Mouse (Mus musculus) heart, embryonic 12.5 days (tissue): ENCODE data around the gene Ccdc92. TPM values are rescaled to one million over a fixed set of nuclear protein-coding genes. Genes with fewer than 3 reads are reported as not detected.

ENCODE experiments used
- ATAC-seq: fragments of 200-750 bp; cut with Nextera tagmentation; 2 replicates; pipeline ENCODE4 v1.8.0; 2017; ENCODE audit warnings: moderate TSS enrichment, moderate library complexity; ENCODE audit not compliant: insufficient number of reproducible peaks, low FRiP score
- H3K27ac ChIP-seq: fragments of 300-500 bp; sonication (generic); 2 replicates; pipeline ENCODE4 v1.5.1; 2016; ENCODE audit warnings: mild to moderate bottlenecking, moderate library complexity; ENCODE audit not compliant: poor library complexity, severe bottlenecking
- H3K27me3 ChIP-seq: fragments of 300-500 bp; sonication (generic); replicated peaks from 2 replicates; pipeline ENCODE4 v1.6.1; 2016; ENCODE audit warnings: mild to moderate bottlenecking, moderate library complexity
- H3K36me3 ChIP-seq: fragments of 300-500 bp; sonication (generic); 2 replicates; pipeline ENCODE4 v1.6.1; 2016; ENCODE audit warnings: mild to moderate bottlenecking, moderate library complexity
- H3K4me1 ChIP-seq: fragments of 300-500 bp; sonication (generic); replicated peaks from 2 replicates; pipeline ENCODE4 v1.6.1; 2016; ENCODE audit warnings: mild to moderate bottlenecking
- H3K4me2 ChIP-seq: fragments of 300-500 bp; sonication (generic); 2 replicates; pipeline ENCODE4 v1.6.1; 2016; ENCODE audit warnings: mild to moderate bottlenecking, moderate library complexity
- H3K4me3 ChIP-seq: fragments of 300-500 bp; sonication (generic); 2 replicates; pipeline ENCODE4 v1.5.1; 2016; ENCODE audit warnings: mild to moderate bottlenecking
- H3K9ac ChIP-seq: fragments of 300-500 bp; sonication (generic); 2 replicates; pipeline ENCODE4 v1.6.1; 2016; ENCODE audit warnings: mild to moderate bottlenecking, moderate library complexity
- H3K9me3 ChIP-seq: fragments of 300-500 bp; sonication (generic); replicated peaks from 2 replicates; pipeline ENCODE4 v1.6.1; 2016; ENCODE audit warnings: mild to moderate bottlenecking, moderate library complexity
- WGBS: fragments of 180-500 bp; shearing (Covaris S2); methylation state at CpG from one replicate; pipeline ENCODE4 v1.1.7; 2016; 5-methylcytosine and 5-hydroxymethylcytosine counted together
- polyA plus RNA-seq: library from polyadenylated mRNA; unstranded; fragments of >200 nt; fragmentation: Nextera tagmentation; extraction: Ambion mirVana; gene quantifications from 2 replicates; pipeline ENCODE4 v1.2.1, GENCODE M21; 2016

Gene Ccdc92
- polyA plus RNA-seq, 1 experiment from 2014 or later = 5.1 TPM

DNA sequence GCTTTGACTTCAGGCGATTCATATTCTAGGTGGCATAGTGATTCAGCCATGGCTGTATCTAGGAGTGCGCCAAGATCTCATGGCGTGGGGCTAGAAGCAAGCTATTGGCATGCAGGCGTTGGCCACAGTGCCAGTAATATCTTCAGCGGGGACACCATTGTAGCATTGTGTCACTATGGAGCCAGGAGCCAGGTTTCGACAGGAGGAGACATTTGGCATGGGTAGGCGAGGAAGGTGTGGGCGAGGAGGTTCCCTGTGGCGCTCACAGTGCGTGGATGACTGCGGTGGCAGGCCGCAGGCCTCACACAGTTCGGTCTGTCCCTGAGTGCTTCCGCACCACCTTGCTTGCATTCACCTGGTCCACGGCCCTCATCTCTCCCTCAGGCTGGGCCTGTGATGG lies 27.0 kb downstream of the Ccdc92 start:
- 86% methylated on average over 15 of the region's 15 CpGs for WGBS
- peaks cover 9% of the 10 kb centered on the region for H3K4me1 ChIP-seq
- H3K9me3 ChIP-seq = no peaks in the 10 kb centered on the region
- H3K9ac ChIP-seq = no peak overlapping the region
- no peak overlapping the region for H3K4me3 ChIP-seq
- no peaks in the 10 kb centered on the region for H3K36me3 ChIP-seq
- ATAC-seq = no peak
- peaks cover 92% of the 10 kb centered on the region for H3K27me3 ChIP-seq
- H3K27ac ChIP-seq = no peak overlapping the region
- H3K4me2 ChIP-seq = no peak overlapping the region

- Histone ChIP-seq H3K4me1 (no peaks in the 10 kb centered on the region), H3K4me2 (no peak overlapping the region), H3K9me3 (no peaks in the 10 kb centered on the region), H3K4me3 (no peak overlapping the region), H3K27ac (no peak overlapping the region), H3K9ac (no peak overlapping the region), H3K27me3 (peaks cover 90% of the 10 kb centered on the region), H3K36me3 (no peaks in the 10 kb centered on the region)
- no peak for ATAC-seq
- 84% methylated on average over 12 of the region's 12 CpGs for WGBS
These were observed 31.9 kb downstream of the Ccdc92 start for GRCm38 (mm10) chr5:124830331-124830730.

DNA sequence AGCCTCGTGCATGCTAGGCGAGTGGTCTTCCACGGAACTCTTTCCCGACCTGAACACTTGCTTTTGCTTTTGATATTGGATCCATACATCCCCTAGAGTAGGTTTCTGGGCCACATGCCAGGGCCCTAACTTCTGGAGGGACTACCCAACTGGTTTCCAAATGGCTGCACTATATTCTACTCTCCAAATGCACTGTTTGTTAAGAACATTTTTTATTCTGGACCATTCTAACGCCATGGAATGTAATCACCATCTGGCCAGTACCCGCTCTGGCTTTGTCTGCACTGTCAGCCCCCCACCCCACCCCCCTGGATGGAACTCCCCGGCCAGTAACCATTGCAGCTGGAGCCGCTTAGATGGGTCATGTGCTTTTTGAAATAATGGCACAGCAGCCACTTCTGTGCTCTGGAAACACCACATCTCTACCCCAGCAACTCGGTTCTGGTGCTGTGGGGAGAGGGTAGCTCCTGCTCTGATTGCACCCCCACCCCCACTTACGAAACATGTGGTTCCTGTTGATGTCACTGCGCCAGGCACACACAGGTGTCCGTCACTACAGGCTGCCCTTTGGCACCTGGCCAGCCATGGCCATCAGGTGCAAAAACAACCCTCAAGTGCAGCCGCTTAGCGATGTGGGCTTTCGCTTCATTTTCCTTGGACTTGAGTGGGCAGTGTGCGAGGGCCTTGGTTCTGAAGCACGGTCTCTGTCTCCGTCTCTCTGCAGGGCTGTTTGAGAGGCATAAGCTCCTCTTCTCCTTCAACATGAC lies 39.9 kb downstream of the Ccdc92 start:
- Histone ChIP-seq H3K36me3 (no peaks in the 10 kb centered on the region), H3K27ac (no peak overlapping the region), H3K9me3 (peaks cover 12% of the 10 kb centered on the region; the same call in 1 of the 2 replicates), H3K9ac (no peak overlapping the region), H3K4me3 (no peak overlapping the region), H3K4me1 (no peaks in the 10 kb centered on the region), H3K27me3 (peaks cover 34% of the 10 kb centered on the region), H3K4me2 (no peak overlapping the region)
- whole genome bisulfite sequencing = 79% methylated on average over 18 of the region's 18 CpGs
- ATAC-seq = no peak

DNA sequence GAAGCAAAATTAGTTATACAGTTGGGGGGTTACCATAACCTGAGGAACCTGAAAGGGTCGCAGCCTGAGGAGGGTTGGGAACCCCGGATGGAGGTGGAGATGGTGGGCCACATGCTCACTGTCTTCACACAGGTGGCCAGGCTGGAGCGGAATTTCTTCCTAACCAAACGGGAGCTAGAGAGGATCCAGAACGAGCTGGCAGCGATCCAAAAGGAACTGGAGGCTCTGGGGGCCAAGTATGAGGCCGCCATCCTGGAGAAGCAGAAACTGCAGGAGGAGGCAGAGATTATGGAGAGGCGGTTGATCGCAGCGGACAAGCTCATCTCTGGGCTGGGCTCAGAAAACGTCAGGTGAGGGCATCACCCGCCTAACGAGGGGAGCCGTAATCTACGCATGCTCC lies 45.2 kb downstream of the Ccdc92 start:
- ATAC-seq = no peak
- Histone ChIP-seq H3K36me3 (no peaks in the 10 kb centered on the region), H3K4me3 (no peak overlapping the region), H3K27me3 (peaks cover 13% of the 10 kb centered on the region), H3K9me3 (peaks cover 12% of the 10 kb centered on the region; the same call in 1 of the 2 replicates), H3K27ac (no peak overlapping the region), H3K4me1 (no peaks in the 10 kb centered on the region), H3K9ac (no peak overlapping the region), H3K4me2 (no peak overlapping the region)
- 78% methylated on average over 15 of the region's 15 CpGs for WGBS

- Histone ChIP-seq H3K27ac (no peak overlapping the region), H3K4me3 (no peak overlapping the region), H3K4me2 (no peak overlapping the region), H3K9me3 (peaks cover 17% of the 10 kb centered on the region), H3K4me1 (no peaks in the 10 kb centered on the region), H3K9ac (no peak overlapping the region), H3K36me3 (no peaks in the 10 kb centered on the region), H3K27me3 (peaks cover 10% of the 10 kb centered on the region; the same call in 1 of the 2 replicates)
- 77% methylated on average over 5 of the region's 5 CpGs for WGBS
- ATAC-seq = no peak
These were observed 47.4 kb downstream of the Ccdc92 start for GRCm38 (mm10) chr5:124814797-124815196.

DNA sequence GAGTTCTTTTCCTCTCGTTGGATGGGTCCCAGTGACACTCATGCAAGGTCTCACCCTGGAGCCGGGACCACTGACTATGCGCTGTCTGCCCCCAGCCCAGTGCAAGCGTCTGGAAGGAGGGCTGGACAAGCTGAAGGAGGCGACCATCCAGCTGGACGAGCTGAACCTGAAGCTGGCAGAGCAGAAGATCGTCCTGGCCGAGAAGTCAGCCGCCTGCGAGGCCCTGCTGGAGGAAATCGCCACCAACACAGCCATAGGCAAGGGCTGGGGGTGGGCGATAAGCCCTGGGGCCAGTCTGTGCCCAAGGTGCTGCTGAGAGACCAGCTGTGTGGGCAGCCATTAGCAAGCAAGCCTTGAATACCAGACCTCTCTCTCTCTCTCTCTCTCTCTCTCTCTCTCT lies 49.8 kb downstream of the Ccdc92 start:
- Histone ChIP-seq H3K4me3 (no peak overlapping the region), H3K36me3 (no peaks in the 10 kb centered on the region), H3K4me1 (no peaks in the 10 kb centered on the region), H3K27ac (no peak overlapping the region), H3K27me3 (0 out of 2 replicates have a peak, but pooled peaks cover 4% of the 10 kb centered on the region), H3K4me2 (no peak overlapping the region), H3K9ac (no peak overlapping the region), H3K9me3 (peaks cover 15% of the 10 kb centered on the region)
- ATAC-seq = no peak
- WGBS = 76% methylated on average over 12 of the region's 12 CpGs

DNA sequence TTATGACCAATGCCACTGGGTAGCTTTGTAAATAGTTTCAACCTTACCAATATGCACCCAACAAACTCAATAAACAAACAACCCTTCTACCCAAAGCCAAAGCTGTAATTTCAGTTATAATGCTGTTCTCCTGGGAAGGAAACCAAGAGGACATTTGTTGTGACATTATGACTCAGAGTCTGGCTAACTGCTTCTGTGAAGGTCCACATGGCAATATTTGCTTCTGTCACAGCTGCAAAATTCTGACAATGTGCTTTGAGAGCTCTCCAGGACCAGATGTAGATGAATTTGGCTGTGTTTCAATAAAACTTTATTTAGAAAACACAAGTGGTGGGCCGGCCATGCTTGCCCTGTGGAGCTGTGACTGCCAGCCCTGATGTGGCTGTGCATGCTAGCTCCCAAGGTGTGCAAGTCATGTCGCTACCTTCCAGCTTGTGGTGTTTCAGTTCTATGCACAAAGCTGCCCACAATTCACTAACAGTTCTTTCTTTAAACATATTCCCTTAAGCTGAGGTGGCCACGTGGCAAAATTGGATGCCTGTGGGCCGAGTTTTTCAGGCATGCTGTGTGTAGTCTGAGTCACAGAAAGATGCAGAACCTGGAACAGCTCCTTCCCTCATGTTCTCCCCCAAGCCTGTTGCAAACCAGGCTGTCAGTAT lies 52.4 kb downstream of the Ccdc92 start:
- Histone ChIP-seq H3K27me3 (0 out of 2 replicates have a peak, but pooled peaks cover 2% of the 10 kb centered on the region), H3K4me1 (no peaks in the 10 kb centered on the region), H3K36me3 (no peaks in the 10 kb centered on the region), H3K4me2 (no peak overlapping the region), H3K27ac (no peak overlapping the region), H3K4me3 (no peak overlapping the region), H3K9me3 (peaks cover 15% of the 10 kb centered on the region), H3K9ac (no peak overlapping the region)
- WGBS = 68% methylated on average over 4 of the region's 4 CpGs
- ATAC-seq = no peak

DNA sequence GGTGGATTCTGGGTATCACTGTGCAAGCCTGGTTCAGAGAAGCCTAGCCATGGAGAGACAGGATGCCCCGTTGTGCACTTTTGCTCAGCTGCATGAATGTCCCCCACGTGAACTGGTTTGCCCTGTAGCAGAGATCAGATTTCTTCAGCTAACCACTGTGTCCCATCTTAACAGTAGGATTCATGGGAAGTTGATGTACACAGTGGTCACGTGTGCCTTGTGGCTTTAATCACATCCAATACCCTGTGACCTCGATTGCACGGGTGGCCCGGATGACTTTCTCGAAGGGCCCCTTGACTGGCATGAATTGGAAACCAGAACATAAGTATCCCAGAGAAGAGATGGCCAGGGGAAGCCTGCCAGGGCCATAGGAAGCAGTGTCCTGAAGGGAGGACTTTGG lies 70.1 kb downstream of the Ccdc92 start:
- Histone ChIP-seq H3K27me3 (0 out of 2 replicates have a peak, but pooled peaks cover 5% of the 10 kb centered on the region), H3K36me3 (no peaks in the 10 kb centered on the region), H3K4me3 (no peak overlapping the region), H3K9me3 (0 out of 2 replicates have a peak, but pooled peaks cover 2% of the 10 kb centered on the region), H3K4me1 (no peaks in the 10 kb centered on the region), H3K27ac (no peak overlapping the region), H3K9ac (no peak overlapping the region), H3K4me2 (no peak overlapping the region)
- WGBS = 86% methylated on average over 7 of the region's 7 CpGs
- no peak for ATAC-seq

DNA sequence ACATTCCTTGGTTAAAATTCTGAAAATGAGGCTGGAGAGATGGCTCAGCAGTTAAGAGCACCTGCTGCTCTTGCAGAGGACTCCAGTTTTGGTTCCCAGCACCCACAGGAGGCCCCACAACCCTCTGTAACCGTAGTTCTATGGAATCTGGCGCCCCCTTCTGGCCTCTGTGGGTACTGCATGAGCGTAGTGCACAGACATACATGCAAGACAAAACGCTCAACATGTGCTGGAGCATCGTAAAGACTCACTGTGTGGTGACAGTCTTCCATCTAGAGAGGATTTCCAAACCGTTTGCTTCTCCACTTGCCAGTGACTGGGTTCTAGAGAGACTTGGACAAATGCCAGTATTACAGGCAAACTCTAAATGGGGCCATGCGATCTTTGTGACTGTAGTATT lies 76.6 kb downstream of the Ccdc92 start:
- ATAC-seq = no peak
- H3K9ac ChIP-seq = no peak overlapping the region
- peaks cover 14% of the 10 kb centered on the region for H3K9me3 ChIP-seq
- H3K27ac ChIP-seq = no peak overlapping the region
- no peaks in the 10 kb centered on the region for H3K36me3 ChIP-seq
- no peak overlapping the region for H3K4me3 ChIP-seq
- no peak overlapping the region for H3K4me2 ChIP-seq
- H3K4me1 ChIP-seq = no peaks in the 10 kb centered on the region
- WGBS = 83% methylated on average over 7 of the region's 7 CpGs
- H3K27me3 ChIP-seq = 0 out of 2 replicates have a peak, but pooled peaks cover 9% of the 10 kb centered on the region
